Mouse (Mus musculus) thymus, postnatal 0 days (tissue): ENCODE data around the gene Kbtbd13. TPM values are rescaled to one million over a fixed set of nuclear protein-coding genes. Genes with fewer than 3 reads are reported as not detected.

Experiments used
- DNase-seq: peaks from one replicate; pipeline ENCODE4 v3.0.0-alpha.2; 2015; ENCODE audit warnings: low spot score
- polyA plus RNA-seq: library from polyadenylated mRNA; unstranded; fragments of >200 nt; fragmentation: Nextera tagmentation; extraction: Ambion mirVana; gene quantifications from 2 replicates; pipeline ENCODE4 v1.2.1, GENCODE M21; 2015

Kbtbd13 gene
- 0.37 and 0.55 TPM in 2 replicates for polyA plus RNA-seq

- DNase-seq: no peak
These were observed at the start of gene Kbtbd13 for GRCm38 (mm10) chr9:65391613-65391964. Kbtbd13 (minus strand) TSS chr9:65391652.

GRCm38 (mm10) chr9:65435671-65436301 is 44.3 kb upstream of the Kbtbd13 start, which contains the start of gene Mtfmt:
Mtfmt (plus strand) TSS chr9:65435782.
- DNase-seq: peak; percentile 98

- DNase-seq: no peak
These were observed 43.8 kb upstream of the Kbtbd13 start for GRCm38 (mm10) chr9:65435211-65435610.

- peak; percentile 63 for DNase-seq
These were observed 42.7 kb upstream of the Kbtbd13 start for GRCm38 (mm10) chr9:65434140-65434539.

- peak; percentile 83 for DNase-seq
These were observed 40.8 kb upstream of the Kbtbd13 start for GRCm38 (mm10) chr9:65432236-65432635.

- DNase-seq: no peak
These were observed 39.5 kb upstream of the Kbtbd13 start for GRCm38 (mm10) chr9:65430921-65431320.

GRCm38 (mm10) chr9:65430401-65430800 is 38.9 kb upstream of the Kbtbd13 start:
- DNase-seq: no peak

GRCm38 (mm10) chr9:65428003-65428402 is 36.6 kb upstream of the Kbtbd13 start:
- no peak for DNase-seq

- DNase-seq: no peak
These were observed 36.1 kb upstream of the Kbtbd13 start for GRCm38 (mm10) chr9:65427511-65427910.

- DNase-seq: no peak
These were observed 32.9 kb upstream of the Kbtbd13 start for GRCm38 (mm10) chr9:65424393-65424792.

GRCm38 (mm10) chr9:65422760-65423501 is 31.5 kb upstream of the Kbtbd13 start, which contains the start of gene Slc51b:
Slc51b (minus strand) TSS chr9:65422955.
- DNase-seq: no peak

GRCm38 (mm10) chr9:65419633-65420032 is 28.2 kb upstream of the Kbtbd13 start:
- DNase-seq: no peak

GRCm38 (mm10) chr9:65417738-65418137 is 26.3 kb upstream of the Kbtbd13 start:
- no peak for DNase-seq

- DNase-seq: no peak
These were observed 19.9 kb upstream of the Kbtbd13 start for GRCm38 (mm10) chr9:65411326-65411725.

GRCm38 (mm10) chr9:65410378-65410777 is 18.9 kb upstream of the Kbtbd13 start:
- no peak for DNase-seq

GRCm38 (mm10) chr9:65408871-65409295 is 17.4 kb upstream of the Kbtbd13 start:
- DNase-seq: no peak

GRCm38 (mm10) chr9:65407861-65408260 is 16.4 kb upstream of the Kbtbd13 start:
- DNase-seq: no peak

- DNase-seq: no peak
These were observed 15.9 kb upstream of the Kbtbd13 start for GRCm38 (mm10) chr9:65407327-65407726.

GRCm38 (mm10) chr9:65405184-65405449 is 13.7 kb upstream of the Kbtbd13 start:
- DNase-seq: no peak

GRCm38 (mm10) chr9:65404331-65405183 is 13.1 kb upstream of the Kbtbd13 start:
- no peak for DNase-seq

GRCm38 (mm10) chr9:65399934-65400333 is 8.5 kb upstream of the Kbtbd13 start:
- DNase-seq: no peak

- peak; percentile 59 for DNase-seq
These were observed 6.8 kb upstream of the Kbtbd13 start, which contains the start of gene Rasl12 for GRCm38 (mm10) chr9:65398279-65398678. Rasl12 (plus strand) TSS chr9:65398506.
